Comparison of ENCODE assay signal across 8 mouse cellular contexts in genomic region chr7:120634711-120635361, GRCm38 (mm10). TPM values are rescaled to one million over a fixed set of nuclear protein-coding genes. Genes with fewer than 3 reads are reported as not detected.
A peak's percentile ranks its signal among the peaks of the same experiment; 100 is the strongest.
DNase-seq lines count a peak whose midpoint lies in the region; ATAC-seq and TF ChIP-seq lines count a peak whose summit lies in the region.

TSS of gene Uqcrc2 (plus strand) at chr7:120635176.

- peak within 1 kb of the TSS; percentile 89 to 94 for H3K4me3 ChIP-seq in MEL (ENCODE audit: control insufficient read depth in 1 of 2, insufficient read depth in 1 of 2, low read depth in 2 of 2, low read length in 2 of 2)
- H3K4me3 ChIP-seq in cerebellum, adult 2 months (replicated peaks; ENCODE audit: insufficient read depth, low read depth, low read length) = peak within 1 kb of the TSS; percentile 88
- peak within 1 kb of the TSS; percentile 97 for H3K4me3 ChIP-seq in lung, embryonic 16.5 days (ENCODE audit: low read length)

- peak within 1 kb of the TSS; percentile 77 for H3K4me2 ChIP-seq in lung, embryonic 16.5 days (ENCODE audit: low read depth, low read length)

- TF ChIP-seq RAD21 in MEL (IDR thresholded peaks at IDR 0.05; ENCODE audit: low read depth, low read length) = no peak

- H3K27ac ChIP-seq in MEL (ENCODE audit: control insufficient read depth, low read depth, low read length) = peak within 1 kb of the TSS; percentile 79
- H3K27ac ChIP-seq in cerebellum, adult 2 months (ENCODE audit: insufficient read depth, low read length) = peak within 1 kb of the TSS; percentile 93
- peak within 1 kb of the TSS; percentile 95 for H3K27ac ChIP-seq in lung, embryonic 16.5 days (ENCODE audit: low read length)

- H3K36me3 ChIP-seq in MEL (ENCODE audit: control insufficient read depth in 1 of 2, insufficient read depth in 2 of 2, low read length in 2 of 2) = peaks cover 8 to 16% of the 10 kb centered on the region in 2 experiments
- peaks cover 3% of the 10 kb centered on the region; the same call in 1 of the 2 replicates for H3K36me3 ChIP-seq in lung, embryonic 16.5 days (ENCODE audit: control insufficient read depth, insufficient read depth, low read length)

- TF ChIP-seq POLR2A in MEL (IDR thresholded peaks at IDR 0.05; ENCODE audit: control insufficient read depth in 1 of 2, insufficient read depth in 1 of 2, low read depth in 1 of 2, low read length in 2 of 2, poor library complexity in 1 of 2) = peak; percentile 60 to 94
- peak; percentile 88 for TF ChIP-seq POLR2A in cerebellum, adult 2 months (IDR thresholded peaks at IDR 0.05; ENCODE audit: borderline replicate concordance, insufficient read depth, low read length)

- no peaks in the 10 kb centered on the region; a peak in 1 of 4 replicates for H3K27me3 ChIP-seq in MEL (ENCODE audit: control insufficient read depth in 1 of 2, insufficient read depth in 2 of 2, low read length in 2 of 2)
- no peaks in the 10 kb centered on the region for H3K27me3 ChIP-seq in cerebellum, adult 2 months (ENCODE audit: control insufficient read depth, insufficient read depth, low read length)
- H3K27me3 ChIP-seq in lung, embryonic 16.5 days (ENCODE audit: control insufficient read depth, insufficient read depth, low read depth, low read length) = no peaks in the 10 kb centered on the region

- H3K79me2 ChIP-seq in MEL (ENCODE audit: control insufficient read depth, insufficient read depth, low read length, poor library complexity) = peaks cover 28% of the 10 kb centered on the region

- H3K9ac ChIP-seq in MEL (ENCODE audit: control insufficient read depth, low read depth, low read length, poor library complexity, severe bottlenecking) = peak within 1 kb of the TSS; percentile 91
- H3K9ac ChIP-seq in lung, embryonic 16.5 days (ENCODE audit: low read length) = peak within 1 kb of the TSS; percentile 99

- peak; percentile 95 for DNase-seq in MEL (ENCODE audit: low read depth, low spot score)
- DNase-seq in cerebellum, adult 2 months = peak; percentile 87 to 88
- DNase-seq in forelimb bud, embryonic 11.5 days (ENCODE audit: low read depth, low spot score) = peak; percentile 87
- peak; percentile 61 for DNase-seq in layer of hippocampus, adult 9-10 months (ENCODE audit: low spot score)
- peak; percentile 73 for DNase-seq in ovary, postnatal 10 days (ENCODE audit: low spot score)
- DNase-seq in thymus, postnatal 10 days (ENCODE audit: low spot score in 2 of 2) = peak; percentile 75 to 82

- no peak for TF ChIP-seq EP300 in MEL (IDR thresholded peaks at IDR 0.05; ENCODE audit: low read depth in 1 of 2, low read length in 2 of 2)

- WGBS in cerebellum, adult 2 months = under 1% methylated on average over 45 of the region's 45 CpGs
- WGBS in lung, embryonic 16.5 days = under 1% methylated on average over 45 of the region's 45 CpGs

- TF ChIP-seq CTCF in MEL (IDR thresholded peaks at IDR 0.05 in 2 of 3, conservative IDR thresholded peaks at IDR 0.05 in 1 of 3; ENCODE audit: control insufficient read depth in 1 of 3, insufficient read depth in 1 of 3, low read depth in 2 of 3, low read length in 3 of 3, poor library complexity in 1 of 3, severe bottlenecking in 1 of 3) = peak in 1 of 3 experiments; percentile 34; a peak in 2 of 6 replicates
- peak; percentile 52; the same call in 1 of the 2 replicates for TF ChIP-seq CTCF in cerebellum, adult 2 months (IDR thresholded peaks at IDR 0.05; ENCODE audit: borderline replicate concordance, insufficient read depth, low read depth, low read length)

- no peaks in the 10 kb centered on the region for H3K9me3 ChIP-seq in MEL (replicated peaks; ENCODE audit: insufficient read depth, low read length)
- no peaks in the 10 kb centered on the region for H3K9me3 ChIP-seq in lung, embryonic 16.5 days (ENCODE audit: control insufficient read depth, low read length)

- peaks cover 0 to 2% of the 10 kb centered on the region in 2 experiments; a peak in 2 of 4 replicates for H3K4me1 ChIP-seq in MEL (ENCODE audit: control insufficient read depth in 1 of 2, insufficient read depth in 2 of 2, low read length in 2 of 2)
- H3K4me1 ChIP-seq in cerebellum, adult 2 months (ENCODE audit: control insufficient read depth, insufficient read depth, low read length) = peaks cover 3% of the 10 kb centered on the region; the same call in 1 of the 2 replicates
- peaks cover 9% of the 10 kb centered on the region for H3K4me1 ChIP-seq in lung, embryonic 16.5 days (replicated peaks; ENCODE audit: control insufficient read depth, insufficient read depth, low read length)

- peak; percentile 99 for ATAC-seq in hematopoietic stem cell, adult 5-6 weeks (replicated peaks in 1 of 2; ENCODE audit: insufficient read depth in 1 of 2, low FRiP score in 2 of 2, low TSS enrichment in 1 of 2, low read depth in 1 of 2, poor library complexity in 2 of 2, severe bottlenecking in 2 of 2)
- peak; percentile 100 for ATAC-seq in lung, embryonic 16.5 days (ENCODE audit: low read depth)

TF ChIP-seq in MEL, 35 proteins besides CTCF, POLR2A, EP300 and RAD21:
- no peak for TF ChIP-seq UBTF (IDR thresholded peaks at IDR 0.05; ENCODE audit: borderline replicate concordance, insufficient read depth, low read depth, low read length)
- TF ChIP-seq MEF2A (IDR thresholded peaks at IDR 0.05; ENCODE audit: extremely low read depth, insufficient replicate concordance, low read depth, low read length, poor library complexity, severe bottlenecking) = no peak
- no peak for TF ChIP-seq USF1 (IDR thresholded peaks at IDR 0.05; ENCODE audit: low read depth, low read length)
- peak; percentile 39; the same call in 1 of the 2 replicates for TF ChIP-seq NRF1 (IDR thresholded peaks at IDR 0.05; ENCODE audit: insufficient read depth, low read depth, low read length, poor library complexity, severe bottlenecking)
- peak; percentile 79 for TF ChIP-seq TBP (IDR thresholded peaks at IDR 0.05; ENCODE audit: low read depth, low read length)
- no peak for TF ChIP-seq POLR2AphosphoS5 (IDR thresholded peaks at IDR 0.05; ENCODE audit: borderline replicate concordance, low read depth, low read length)
- TF ChIP-seq POLR2AphosphoS2 (IDR thresholded peaks at IDR 0.05; ENCODE audit: low read length) = peak; percentile 87
- peak; percentile 39; the same call in 1 of the 2 replicates for TF ChIP-seq ELF1 (IDR thresholded peaks at IDR 0.05; ENCODE audit: low read depth, low read length)
- TF ChIP-seq MAX (IDR thresholded peaks at IDR 0.05; ENCODE audit: low read length) = no peak
- TF ChIP-seq ZNF384 (IDR thresholded peaks at IDR 0.05; ENCODE audit: low read depth, low read length) = no peak
- peak; percentile 60; the same call in 1 of the 2 replicates for TF ChIP-seq KAT2A (conservative IDR thresholded peaks at IDR 0.05; ENCODE audit: low read depth, low read length)
- TF ChIP-seq ZMIZ1 (IDR thresholded peaks at IDR 0.05; ENCODE audit: low read depth, low read length) = no peak
- peak; percentile 88 for TF ChIP-seq NELFE (IDR thresholded peaks at IDR 0.05; ENCODE audit: low read depth, low read length)
- no peak for TF ChIP-seq USF2 (IDR thresholded peaks at IDR 0.05; ENCODE audit: borderline replicate concordance in 1 of 2, insufficient read depth in 1 of 2, low read depth in 1 of 2, low read length in 2 of 2)
- peak; percentile 31; the same call in 1 of the 2 replicates for TF ChIP-seq MYC (IDR thresholded peaks at IDR 0.05; ENCODE audit: low read depth, low read length)
- peak; percentile 58; the same call in 1 of the 2 replicates for TF ChIP-seq MAZ (IDR thresholded peaks at IDR 0.05; ENCODE audit: low read depth, low read length)
- TF ChIP-seq MXI1 (IDR thresholded peaks at IDR 0.05; ENCODE audit: low read depth, low read length) = peak; percentile 71
- peak; percentile 91 for TF ChIP-seq HCFC1 (IDR thresholded peaks at IDR 0.05; ENCODE audit: low read depth, low read length)
- no peak for TF ChIP-seq SMC3 (IDR thresholded peaks at IDR 0.05; ENCODE audit: low read depth, low read length)
- peak; percentile 72 for TF ChIP-seq TCF12 (IDR thresholded peaks at IDR 0.05; ENCODE audit: low read depth, low read length)
- TF ChIP-seq SIN3A (IDR thresholded peaks at IDR 0.05; ENCODE audit: low read length) = peak; percentile 88; the same call in 1 of the 2 replicates

RNA-seq across cellular contexts. Expression of gene Uqcrc2, which starts in this region (rescaled TPM):
- total RNA-seq in MEL (2012; rRNA removed) = 229 and 244 TPM in 2 replicates
- 100 to 1,000 TPM; 338 to 659 TPM for polyA plus RNA-seq in MEL (2012; ENCODE audit: insufficient read depth in 1 of 2, insufficient read length in 2 of 2, low read depth in 1 of 2, low replicate concordance in 2 of 2, missing spikeins in 1 of 2)
- 279 and 293 TPM in 2 replicates for polyA plus RNA-seq in cerebellum, adult 2 months (2012; rRNA removed)
- total RNA-seq in hematopoietic stem cell, adult 5-6 weeks (2017) = 143 and 160 TPM in 2 replicates
- 173 and 181 TPM in 2 replicates for polyA plus RNA-seq in lung, embryonic 16.5 days (2015; fragmentation: Nextera tagmentation; extraction: Ambion mirVana)

Comparison
In these comparisons a context has a peak if more than half of its experiments do, and no peak if none do; other contexts are left out.
1. Peak in every context shown above with its lines: DNase-seq, ATAC-seq, H3K4me3 ChIP-seq and H3K27ac ChIP-seq.